Mouse (Mus musculus) adrenal gland, adult 8-10 months (tissue): ENCODE results near the gene Ubtf. TPM values are rescaled to one million over a fixed set of nuclear protein-coding genes. Genes with fewer than 3 reads are reported as not detected.

Source experiments
- DNase-seq: peaks from one replicate; pipeline ENCODE4 v3.0.0; 2022
- total RNA-seq, 4 experiments: library from RNA; stranded (reverse); gene quantifications; 2 replicates each; pipeline ENCODE4 v1.2.4; 2022

The Ubtf gene
- total RNA-seq, 4 experiments from 2014 or later = 87.3 to 115 (median 94.5) TPM

GRCm38 (mm10) chr11:102317298-102317900 is 2.1 kb downstream of the Ubtf start:
- DNase-seq = no peak

GRCm38 (mm10) chr11:102316572-102317297 is 2.8 kb downstream of the Ubtf start:
- DNase-seq = peak; percentile 87

- no peak for DNase-seq
Observed at GRCm38 (mm10) chr11:102315690-102316571, 3.6 kb downstream of the Ubtf start.

GRCm38 (mm10) chr11:102314321-102314720 is 5.2 kb downstream of the Ubtf start:
- no peak for DNase-seq

- no peak for DNase-seq
Observed at GRCm38 (mm10) chr11:102312586-102312985, 7.0 kb downstream of the Ubtf start.

GRCm38 (mm10) chr11:102311966-102312365 is 7.6 kb downstream of the Ubtf start:
- no peak for DNase-seq

GRCm38 (mm10) chr11:102310768-102311695 is 8.5 kb downstream of the Ubtf start:
- no peak for DNase-seq

GRCm38 (mm10) chr11:102309821-102310617 is 9.5 kb downstream of the Ubtf start:
- DNase-seq = no peak

GRCm38 (mm10) chr11:102308979-102309378 is 10.6 kb downstream of the Ubtf start:
- DNase-seq = peak; percentile 96

GRCm38 (mm10) chr11:102308104-102308503 is 11.4 kb downstream of the Ubtf start:
- DNase-seq = no peak

- no peak for DNase-seq
Observed at GRCm38 (mm10) chr11:102305359-102305758, 14.2 kb downstream of the Ubtf start.

- DNase-seq = no peak
Observed at GRCm38 (mm10) chr11:102304141-102304540, 15.4 kb downstream of the Ubtf start.

- DNase-seq = no peak
Observed at GRCm38 (mm10) chr11:102299839-102300238, 19.7 kb downstream of the Ubtf start.

GRCm38 (mm10) chr11:102297577-102298556 is 21.7 kb downstream of the Ubtf start:
- no peak for DNase-seq

GRCm38 (mm10) chr11:102296491-102297472 is 22.8 kb downstream of the Ubtf start, which contains the start of gene Atxn7l3:
Gene Atxn7l3 (minus strand): TSS chr11:102296631.
- DNase-seq = peak; percentile 99

GRCm38 (mm10) chr11:102295598-102296471 is 23.7 kb downstream of the Ubtf start:
- DNase-seq = no peak

GRCm38 (mm10) chr11:102294887-102295597 is 24.5 kb downstream of the Ubtf start:
- DNase-seq = no peak
